Mouse (Mus musculus) spleen, adult 2 months (tissue): ENCODE measurements around the gene Nup188. TPM values are rescaled to one million over a fixed set of nuclear protein-coding genes. Genes with fewer than 3 reads are reported as not detected.
A peak's percentile ranks its signal among the peaks of the same experiment; 100 is the strongest.

Experiments used
- DNase-seq, 2 experiments: peaks; one replicate each; pipeline versions ENCODE4 v3.0.0 to v3.0.0-alpha.2; 2012 to 2021; ENCODE audit warnings: low spot score in 2 of 2, low read depth in 1 of 2
- H3K27ac ChIP-seq: fragments of 200-500 bp; 2 replicates; pipeline ENCODE4 v1.5.1; 2012; ENCODE audit warnings: low read length, inconsistent platforms; ENCODE audit not compliant: insufficient read depth
- H3K27me3 ChIP-seq: fragments of 200-500 bp; 2 replicates; pipeline ENCODE4 v1.6.1; 2012; ENCODE audit warnings: mild to moderate bottlenecking, moderate library complexity, low read length, inconsistent platforms; ENCODE audit not compliant: control insufficient read depth, insufficient read depth
- H3K36me3 ChIP-seq: fragments of 200-500 bp; 2 replicates; pipeline ENCODE4 v1.6.1; 2012; ENCODE audit warnings: mild to moderate bottlenecking, low read length, inconsistent platforms; ENCODE audit not compliant: control insufficient read depth, insufficient read depth
- H3K4me1 ChIP-seq: fragments of 200-500 bp; 2 replicates; pipeline ENCODE4 v1.6.1; 2011; ENCODE audit warnings: inconsistent platforms; ENCODE audit not compliant: control insufficient read depth, insufficient read depth, insufficient read length
- H3K4me3 ChIP-seq: fragments of 200-500 bp; 2 replicates; pipeline ENCODE4 v1.5.1; 2011; ENCODE audit warnings: mild to moderate bottlenecking, inconsistent platforms; ENCODE audit not compliant: insufficient read depth, insufficient read length; ENCODE audit errors: extremely low read depth
- CTCF ChIP-seq: fragments of 200-500 bp; IDR thresholded peaks from 2 replicates; pipeline ENCODE4 v1.5.1; 2011; ENCODE audit warnings: mild to moderate bottlenecking, inconsistent platforms; ENCODE audit not compliant: insufficient read depth, insufficient read length, insufficient replicate concordance; ENCODE audit errors: extremely low read depth
- POLR2A ChIP-seq: fragments of 200-500 bp; IDR thresholded peaks from 2 replicates; pipeline ENCODE4 v1.6.1; 2011; ENCODE audit warnings: low read depth, low read length, inconsistent platforms
- WGBS: fragments of 180-500 bp; shearing (Covaris S2); methylation state at CpG from one replicate; pipeline ENCODE4 v1.1.7; 2018; 5-methylcytosine and 5-hydroxymethylcytosine counted together
- polyA plus RNA-seq: library from polyadenylated mRNA; depleted of rRNA; stranded (reverse); fragments of >200 nt; gene quantifications from 2 replicates; pipeline ENCODE4 v1.2.3, GENCODE M21; 2012

Gene Nup188
- polyA plus RNA-seq, 1 experiment, result 32.4 TPM

- H3K36me3 ChIP-seq, result no peaks in the 10 kb centered on the region
- H3K27ac ChIP-seq, result peak overlapping the region; percentile 39; the same call in 1 of the 2 replicates
- H3K4me3 ChIP-seq, result peak overlapping the region; percentile 99
- peaks cover 11% of the 10 kb centered on the region; the same call in 1 of the 2 replicates for H3K4me1 ChIP-seq
- H3K27me3 ChIP-seq, result no peaks in the 10 kb centered on the region
- DNase-seq, result no peak
- TF ChIP-seq POLR2A (no peak), CTCF (no peak)
- WGBS, result 14% methylated on average over 38 of the region's 38 CpGs
These were observed 598 bp upstream of the Nup188 start for GRCm38 (mm10) chr2:30285416-30286181.

GRCm38 (mm10) chr2:30287027-30287373 is 803 bp downstream of the Nup188 start:
- H3K4me3 ChIP-seq, result peak overlapping the region; percentile 99
- DNase-seq, result no peak
- TF ChIP-seq CTCF (no peak), POLR2A (no peak)
- no peaks in the 10 kb centered on the region for H3K36me3 ChIP-seq
- H3K27ac ChIP-seq, result no peak overlapping the region
- 3% methylated on average over 10 of the region's 10 CpGs for WGBS
- H3K27me3 ChIP-seq, result no peaks in the 10 kb centered on the region
- peaks cover 11% of the 10 kb centered on the region; the same call in 1 of the 2 replicates for H3K4me1 ChIP-seq

GRCm38 (mm10) chr2:30299525-30299924 is 13.3 kb downstream of the Nup188 start:
- Histone ChIP-seq H3K36me3 (peaks cover 21% of the 10 kb centered on the region), H3K27me3 (no peaks in the 10 kb centered on the region), H3K4me1 (no peaks in the 10 kb centered on the region), H3K4me3 (no peak overlapping the region), H3K27ac (no peak overlapping the region)
- WGBS, result 84% methylated on average over 3 of the region's 3 CpGs
- no peak for DNase-seq
- TF ChIP-seq CTCF, result no peak
- no peak for TF ChIP-seq POLR2A

DNA sequence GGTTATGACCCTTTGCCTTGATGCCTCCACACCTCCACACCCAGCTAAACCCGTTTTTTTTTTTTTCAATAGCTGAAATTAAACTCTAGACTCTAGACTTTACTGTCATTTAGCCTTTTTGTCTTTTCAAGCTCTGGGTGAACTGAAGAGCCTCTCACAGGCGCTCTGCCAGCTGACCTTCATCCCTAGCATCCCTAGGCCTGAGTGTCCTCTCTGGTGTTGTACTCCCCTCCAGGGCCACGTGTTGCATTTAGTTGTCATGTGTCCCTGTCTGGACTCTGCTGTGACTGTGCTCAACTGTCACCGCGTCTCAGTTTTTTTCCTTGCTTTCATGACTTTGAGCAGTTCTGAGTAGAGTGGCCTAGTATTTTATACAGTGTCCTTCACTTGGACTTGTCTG is 13.8 kb downstream of the Nup188 start:
- Histone ChIP-seq H3K36me3 (peaks cover 24% of the 10 kb centered on the region), H3K27me3 (no peaks in the 10 kb centered on the region), H3K27ac (no peak overlapping the region), H3K4me3 (no peak overlapping the region), H3K4me1 (no peaks in the 10 kb centered on the region)
- no peak for TF ChIP-seq POLR2A
- TF ChIP-seq CTCF, result no peak
- 91% methylated on average over 5 of the region's 5 CpGs for WGBS
- DNase-seq, result no peak

DNA sequence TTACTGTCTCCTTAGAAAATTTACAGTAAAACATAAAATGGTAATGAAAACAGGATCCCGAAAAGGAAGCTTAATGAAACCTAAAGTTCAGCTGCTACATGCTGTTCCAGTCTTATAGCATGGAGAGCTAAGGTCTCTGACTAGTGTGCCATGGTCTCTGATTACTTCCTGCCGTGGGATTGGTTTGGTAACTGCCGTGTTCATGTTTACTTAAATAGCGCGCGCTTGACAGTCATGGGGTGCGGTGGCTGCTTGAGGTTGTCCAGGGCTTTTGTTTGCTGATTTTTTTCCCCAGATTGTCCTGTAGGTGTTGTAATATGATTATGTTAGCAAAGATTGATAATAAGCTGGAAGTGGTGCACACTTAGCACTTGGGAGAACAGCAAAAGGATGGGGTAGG is 19.9 kb downstream of the Nup188 start:
- DNase-seq, result no peak
- no peaks in the 10 kb centered on the region for H3K27me3 ChIP-seq
- H3K4me1 ChIP-seq, result no peaks in the 10 kb centered on the region
- TF ChIP-seq POLR2A, result no peak
- TF ChIP-seq CTCF, result no peak
- H3K27ac ChIP-seq, result no peak overlapping the region
- no peak overlapping the region for H3K4me3 ChIP-seq
- 84% methylated on average over 7 of the region's 7 CpGs for WGBS
- peaks cover 45% of the 10 kb centered on the region for H3K36me3 ChIP-seq

- no peaks in the 10 kb centered on the region for H3K27me3 ChIP-seq
- H3K27ac ChIP-seq, result no peak overlapping the region
- DNase-seq, result no peak
- 75% methylated on average over 3 of the region's 3 CpGs for WGBS
- TF ChIP-seq POLR2A, result no peak
- TF ChIP-seq CTCF, result no peak
- no peaks in the 10 kb centered on the region for H3K4me1 ChIP-seq
- H3K4me3 ChIP-seq, result no peak overlapping the region
- peaks cover 46% of the 10 kb centered on the region for H3K36me3 ChIP-seq
These were observed 23.2 kb downstream of the Nup188 start for GRCm38 (mm10) chr2:30309351-30309750.

DNA sequence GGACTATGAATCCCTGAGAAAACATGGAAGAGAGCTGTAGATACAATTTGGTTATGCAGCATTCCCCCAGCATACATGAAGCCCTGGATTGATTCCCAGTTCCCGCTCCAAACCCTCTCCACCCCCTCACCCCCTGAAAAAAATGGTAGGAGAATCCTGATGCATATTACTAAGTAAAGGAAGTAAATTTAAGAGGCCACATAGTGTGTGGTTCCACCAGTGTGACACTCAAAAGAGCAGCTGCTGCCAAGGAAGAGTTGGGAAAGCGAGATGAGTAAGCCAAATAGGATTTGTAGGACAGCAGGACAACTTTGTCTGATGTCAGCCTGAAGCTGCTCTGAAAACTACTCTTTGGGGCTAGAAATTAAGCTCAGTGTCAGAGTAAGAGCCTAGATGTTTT is 25.3 kb downstream of the Nup188 start:
- peaks cover 41% of the 10 kb centered on the region for H3K36me3 ChIP-seq
- no peaks in the 10 kb centered on the region for H3K4me1 ChIP-seq
- no peak overlapping the region for H3K4me3 ChIP-seq
- no peak for TF ChIP-seq CTCF
- no peak for TF ChIP-seq POLR2A
- WGBS, result 92% methylated on average over 2 of the region's 2 CpGs
- no peak for DNase-seq
- no peaks in the 10 kb centered on the region for H3K27me3 ChIP-seq
- H3K27ac ChIP-seq, result no peak overlapping the region
